Mouse (Mus musculus): ENCODE measurements around the gene Hnf4a. TPM values are rescaled to one million over a fixed set of nuclear protein-coding genes. Genes with fewer than 3 reads are reported as not detected.
A peak's percentile ranks its signal among the peaks of the same experiment; 100 is the strongest.

The Hnf4a gene
- polyA plus RNA-seq, 1 experiment: 0.01 TPM

GRCm38 (mm10) chr2:163464562-163464961 lies 42.0 kb upstream of the Hnf4a start:
- Histone ChIP-seq H3K27me3 (ENCODE audit: control insufficient read depth) (peaks cover 4% of the 10 kb centered on the region), H3K4me3 (replicated peaks) (no peak overlapping the region), H3K9me3 (ENCODE audit: control insufficient read depth, low read length) (no peaks in the 10 kb centered on the region), H3K36me3 (ENCODE audit: control insufficient read depth) (peaks cover 31% of the 10 kb centered on the region), H3K4me1 (ENCODE audit: control insufficient read depth) (peaks cover 2% of the 10 kb centered on the region)
- TF ChIP-seq TAL1 (IDR thresholded peaks at IDR 0.05; ENCODE audit: low read length) (no peak), GATA1 (IDR thresholded peaks at IDR 0.05; ENCODE audit: low read length) (no peak)

GRCm38 (mm10) chr2:163466771-163467170 lies 39.8 kb upstream of the Hnf4a start:
- Histone ChIP-seq H3K9me3 (ENCODE audit: control insufficient read depth, low read length) (no peaks in the 10 kb centered on the region), H3K4me1 (ENCODE audit: control insufficient read depth) (peaks cover 10% of the 10 kb centered on the region), H3K36me3 (ENCODE audit: control insufficient read depth) (peaks cover 35% of the 10 kb centered on the region), H3K4me3 (replicated peaks) (no peak overlapping the region), H3K27me3 (ENCODE audit: control insufficient read depth) (no peaks in the 10 kb centered on the region)
- no peak for TF ChIP-seq GATA1 (IDR thresholded peaks at IDR 0.05; ENCODE audit: low read length)

GRCm38 (mm10) chr2:163467585-163467984 lies 39.0 kb upstream of the Hnf4a start:
- H3K4me3 ChIP-seq (replicated peaks): no peak overlapping the region
- no peak for TF ChIP-seq GATA1 (IDR thresholded peaks at IDR 0.05; ENCODE audit: low read length)
- TF ChIP-seq TAL1 (IDR thresholded peaks at IDR 0.05; ENCODE audit: low read length): no peak
- no peaks in the 10 kb centered on the region for H3K9me3 ChIP-seq (ENCODE audit: control insufficient read depth, low read length)
- H3K4me1 ChIP-seq (ENCODE audit: control insufficient read depth): peaks cover 18% of the 10 kb centered on the region
- peaks cover 35% of the 10 kb centered on the region for H3K36me3 ChIP-seq (ENCODE audit: control insufficient read depth)
- H3K27me3 ChIP-seq (ENCODE audit: control insufficient read depth): no peaks in the 10 kb centered on the region

- Histone ChIP-seq H3K4me3 (replicated peaks) (no peak overlapping the region), H3K4me1 (ENCODE audit: control insufficient read depth) (peaks cover 21% of the 10 kb centered on the region), H3K27me3 (ENCODE audit: control insufficient read depth) (no peaks in the 10 kb centered on the region), H3K9me3 (ENCODE audit: control insufficient read depth, low read length) (no peaks in the 10 kb centered on the region), H3K36me3 (ENCODE audit: control insufficient read depth) (peaks cover 35% of the 10 kb centered on the region)
- TF ChIP-seq TAL1 (IDR thresholded peaks at IDR 0.05; ENCODE audit: low read length) (no peak), GATA1 (IDR thresholded peaks at IDR 0.05; ENCODE audit: low read length) (no peak)
Measured at GRCm38 (mm10) chr2:163468866-163469265, 37.7 kb upstream of the Hnf4a start.

GRCm38 (mm10) chr2:163469711-163470110 lies 36.9 kb upstream of the Hnf4a start:
- Histone ChIP-seq H3K4me3 (replicated peaks) (no peak overlapping the region), H3K36me3 (ENCODE audit: control insufficient read depth) (peaks cover 35% of the 10 kb centered on the region), H3K27me3 (ENCODE audit: control insufficient read depth) (no peaks in the 10 kb centered on the region), H3K9me3 (ENCODE audit: control insufficient read depth, low read length) (no peaks in the 10 kb centered on the region), H3K4me1 (ENCODE audit: control insufficient read depth) (peaks cover 21% of the 10 kb centered on the region)
- TF ChIP-seq GATA1 (IDR thresholded peaks at IDR 0.05; ENCODE audit: low read length): no peak
- no peak for TF ChIP-seq TAL1 (IDR thresholded peaks at IDR 0.05; ENCODE audit: low read length)

GRCm38 (mm10) chr2:163471136-163471535 lies 35.5 kb upstream of the Hnf4a start:
- peaks cover 30% of the 10 kb centered on the region for H3K36me3 ChIP-seq (ENCODE audit: control insufficient read depth)
- peak overlapping the region; percentile 97 for H3K4me3 ChIP-seq (replicated peaks)
- H3K9me3 ChIP-seq (ENCODE audit: control insufficient read depth, low read length): no peaks in the 10 kb centered on the region
- peaks cover 3% of the 10 kb centered on the region; the same call in 1 of the 2 replicates for H3K27me3 ChIP-seq (ENCODE audit: control insufficient read depth)
- peaks cover 21% of the 10 kb centered on the region for H3K4me1 ChIP-seq (ENCODE audit: control insufficient read depth)
- no peak for TF ChIP-seq GATA1 (IDR thresholded peaks at IDR 0.05; ENCODE audit: low read length)
- no peak for TF ChIP-seq TAL1 (IDR thresholded peaks at IDR 0.05; ENCODE audit: low read length)

GRCm38 (mm10) chr2:163471710-163472465 lies 34.7 kb upstream of the Hnf4a start:
- Histone ChIP-seq H3K27me3 (ENCODE audit: control insufficient read depth) (peaks cover 3% of the 10 kb centered on the region; the same call in 1 of the 2 replicates), H3K36me3 (ENCODE audit: control insufficient read depth) (peaks cover 26% of the 10 kb centered on the region), H3K4me1 (ENCODE audit: control insufficient read depth) (peaks cover 21% of the 10 kb centered on the region), H3K9me3 (ENCODE audit: control insufficient read depth, low read length) (no peaks in the 10 kb centered on the region), H3K4me3 (replicated peaks) (peak overlapping the region; percentile 97)
- TF ChIP-seq TAL1 (IDR thresholded peaks at IDR 0.05; ENCODE audit: low read length) (no peak), GATA1 (IDR thresholded peaks at IDR 0.05; ENCODE audit: low read length) (no peak)

- peaks cover 3% of the 10 kb centered on the region; the same call in 1 of the 2 replicates for H3K27me3 ChIP-seq (ENCODE audit: control insufficient read depth)
- H3K4me1 ChIP-seq (ENCODE audit: control insufficient read depth): peaks cover 21% of the 10 kb centered on the region
- H3K4me3 ChIP-seq (replicated peaks): peak within 1 kb of the TSS; percentile 97
- no peak for TF ChIP-seq TAL1 (IDR thresholded peaks at IDR 0.05; ENCODE audit: low read length)
- TF ChIP-seq GATA1 (IDR thresholded peaks at IDR 0.05; ENCODE audit: low read length): no peak
- H3K36me3 ChIP-seq (ENCODE audit: control insufficient read depth): peaks cover 24% of the 10 kb centered on the region
- no peaks in the 10 kb centered on the region for H3K9me3 ChIP-seq (ENCODE audit: control insufficient read depth, low read length)
Measured at GRCm38 (mm10) chr2:163472466-163472851, 34.1 kb upstream of the Hnf4a start, which contains the start of gene Fitm2. TSS of gene Fitm2 (minus strand) at chr2:163472629.

- H3K4me1 ChIP-seq (ENCODE audit: control insufficient read depth): no peaks in the 10 kb centered on the region
- H3K36me3 ChIP-seq (ENCODE audit: control insufficient read depth): no peaks in the 10 kb centered on the region
- H3K27me3 ChIP-seq (ENCODE audit: control insufficient read depth): peaks cover 28% of the 10 kb centered on the region
- H3K9me3 ChIP-seq (ENCODE audit: control insufficient read depth, low read length): no peaks in the 10 kb centered on the region
- H3K4me3 ChIP-seq (replicated peaks): no peak overlapping the region
- TF ChIP-seq GATA1 (IDR thresholded peaks at IDR 0.05; ENCODE audit: low read length) (no peak), TAL1 (IDR thresholded peaks at IDR 0.05; ENCODE audit: low read length) (no peak)
Measured at GRCm38 (mm10) chr2:163480191-163480825, 26.3 kb upstream of the Hnf4a start.
